Mouse (Mus musculus) bone marrow macrophage, adult 2 months (primary cell): ENCODE results near the gene Hdac7. TPM values are rescaled to one million over a fixed set of nuclear protein-coding genes. Genes with fewer than 3 reads are reported as not detected.

Experiments
- H3K27ac ChIP-seq: 2 replicates; pipeline ENCODE4 v1.5.1; 2012; ENCODE audit warnings: low read depth, low read length; ENCODE audit not compliant: insufficient read depth
- H3K4me1 ChIP-seq: 2 replicates; pipeline ENCODE4 v1.6.1; 2012; ENCODE audit warnings: low read length; ENCODE audit not compliant: control insufficient read depth, insufficient read depth
- H3K4me3 ChIP-seq: 2 replicates; pipeline ENCODE4 v1.5.1; 2012; ENCODE audit warnings: mild to moderate bottlenecking, low read length, moderate library complexity; ENCODE audit not compliant: insufficient read depth
- CTCF ChIP-seq: IDR thresholded peaks from 2 replicates; pipeline ENCODE4 v1.5.1; 2012; ENCODE audit warnings: low read depth, mild to moderate bottlenecking, low read length, moderate library complexity
- POLR2A ChIP-seq: IDR thresholded peaks from 2 replicates; pipeline ENCODE4 v1.6.1; 2012; ENCODE audit warnings: mild to moderate bottlenecking, low read depth, low read length, borderline replicate concordance
- polyA plus RNA-seq: library from polyadenylated mRNA; stranded (reverse); fragments of >200 nt; gene quantifications from 2 replicates; pipeline ENCODE4 v1.2.4, GENCODE M21; 2012; ENCODE audit not compliant: missing spikeins, insufficient read depth, insufficient read length

Gene Hdac7
- polyA plus RNA-seq, 1 experiment = 14.8 TPM

- H3K4me1 ChIP-seq = peaks cover 7% of the 10 kb centered on the region; the same call in 1 of the 2 replicates
- no peak overlapping the region for H3K4me3 ChIP-seq
- TF ChIP-seq CTCF = no peak
- no peak for TF ChIP-seq POLR2A
- no peak overlapping the region for H3K27ac ChIP-seq
These were observed 95.3 kb downstream of the Hdac7 start for GRCm38 (mm10) chr15:97748964-97749363.

- peaks cover 7% of the 10 kb centered on the region; the same call in 1 of the 2 replicates for H3K4me1 ChIP-seq
- TF ChIP-seq CTCF = no peak
- no peak for TF ChIP-seq POLR2A
- no peak overlapping the region for H3K27ac ChIP-seq
- no peak overlapping the region for H3K4me3 ChIP-seq
These were observed 96.0 kb downstream of the Hdac7 start for GRCm38 (mm10) chr15:97748309-97748708.

- Histone ChIP-seq H3K27ac (no peak overlapping the region), H3K4me3 (no peak overlapping the region), H3K4me1 (peaks cover 7% of the 10 kb centered on the region; the same call in 1 of the 2 replicates)
- TF ChIP-seq CTCF = no peak
These were observed 96.8 kb downstream of the Hdac7 start for GRCm38 (mm10) chr15:97747486-97747885.

- Histone ChIP-seq H3K4me3 (no peak overlapping the region), H3K27ac (no peak overlapping the region)
These were observed 97.6 kb downstream of the Hdac7 start for GRCm38 (mm10) chr15:97746748-97747147.

GRCm38 (mm10) chr15:97746278-97746677 lies 98.0 kb downstream of the Hdac7 start:
- H3K4me1 ChIP-seq = peaks cover 7% of the 10 kb centered on the region; the same call in 1 of the 2 replicates
- TF ChIP-seq POLR2A (no peak), CTCF (no peak)
- H3K4me3 ChIP-seq = no peak overlapping the region
- no peak overlapping the region for H3K27ac ChIP-seq

More at GRCm38 (mm10) chr15:97746748-97747147, 97.6 kb downstream of the Hdac7 start:
- no peak for TF ChIP-seq CTCF
- no peak for TF ChIP-seq POLR2A
- peaks cover 7% of the 10 kb centered on the region; the same call in 1 of the 2 replicates for H3K4me1 ChIP-seq

- no peak for TF ChIP-seq CTCF
- TF ChIP-seq POLR2A = no peak
- H3K4me3 ChIP-seq = no peak overlapping the region
- H3K27ac ChIP-seq = no peak overlapping the region
- H3K4me1 ChIP-seq = peaks cover under 1% of the 10 kb centered on the region; the same call in 1 of the 2 replicates
These were observed 99.0 kb downstream of the Hdac7 start for GRCm38 (mm10) chr15:97745331-97745730.

GRCm38 (mm10) chr15:97744930-97745329 lies 99.4 kb downstream of the Hdac7 start:
- TF ChIP-seq CTCF (no peak), POLR2A (no peak)
- H3K4me3 ChIP-seq = no peak overlapping the region
- H3K4me1 ChIP-seq = no peaks in the 10 kb centered on the region
- no peak overlapping the region for H3K27ac ChIP-seq

- Histone ChIP-seq H3K27ac (no peak overlapping the region), H3K4me3 (no peak overlapping the region), H3K4me1 (no peaks in the 10 kb centered on the region)
- TF ChIP-seq POLR2A (no peak), CTCF (no peak)
These were observed 100.3 kb downstream of the Hdac7 start for GRCm38 (mm10) chr15:97743961-97744525.

GRCm38 (mm10) chr15:97743210-97743609 lies 101.1 kb downstream of the Hdac7 start:
- Histone ChIP-seq H3K27ac (no peak overlapping the region), H3K4me1 (no peaks in the 10 kb centered on the region), H3K4me3 (no peak overlapping the region)
- TF ChIP-seq CTCF = no peak
- TF ChIP-seq POLR2A = no peak

Other genes starting within 250 kb of the Hdac7 start
- gene Rpap3, start 138.7 kb downstream of the Hdac7 start, polyA plus RNA-seq = 9.9 and 10.4 TPM in 2 replicates
- gene Endou, start 113.2 kb downstream of the Hdac7 start, polyA plus RNA-seq = not detected in 2 replicates
- 2.6 and 3.7 TPM in 2 replicates for gene Rapgef3, start 76.5 kb downstream of the Hdac7 start, polyA plus RNA-seq
- 261 and 265 TPM in 2 replicates for gene Slc48a1, start 66.0 kb downstream of the Hdac7 start, polyA plus RNA-seq
- 0.45 and 0.82 TPM in 2 replicates for gene Vdr, start 66.1 kb upstream of the Hdac7 start, polyA plus RNA-seq
- gene Tmem106c, start 119.7 kb upstream of the Hdac7 start, polyA plus RNA-seq = 60.3 and 70.3 TPM in 2 replicates
- 0.87 and 1.0 TPM in 2 replicates for gene Col2a1, start 160.2 kb upstream of the Hdac7 start, polyA plus RNA-seq
- 11.0 and 13.1 TPM in 2 replicates for gene Pfkm, start 248.1 kb upstream of the Hdac7 start, polyA plus RNA-seq
- gene Senp1, start 249.2 kb upstream of the Hdac7 start, polyA plus RNA-seq = 16.7 and 18.7 TPM in 2 replicates